Mouse (Mus musculus) neutrophil, adult 5-6 weeks (primary cell): ENCODE data around the gene Itpr1. TPM values are rescaled to one million over a fixed set of nuclear protein-coding genes. Genes with fewer than 3 reads are reported as not detected.
A peak's percentile ranks its signal among the peaks of the same experiment; 100 is the strongest.

Source experiments
- ATAC-seq: fragments of 151-379, 151-347 bp; 2 replicates; pipeline ENCODE4 v1.8.0; 2017; ENCODE audit warnings: mild to moderate bottlenecking, moderate TSS enrichment; ENCODE audit not compliant: insufficient number of reproducible peaks, poor library complexity, low FRiP score, severe bottlenecking; ENCODE audit errors: extremely low read depth
- total RNA-seq: library from RNA; stranded (forward); fragments of 200-1000 nt; gene quantifications from 2 replicates; pipeline ENCODE4 v1.2.3, GENCODE M21; 2017

The Itpr1 gene
- total RNA-seq, 1 experiment from 2014 or later = 223 TPM

DNA sequence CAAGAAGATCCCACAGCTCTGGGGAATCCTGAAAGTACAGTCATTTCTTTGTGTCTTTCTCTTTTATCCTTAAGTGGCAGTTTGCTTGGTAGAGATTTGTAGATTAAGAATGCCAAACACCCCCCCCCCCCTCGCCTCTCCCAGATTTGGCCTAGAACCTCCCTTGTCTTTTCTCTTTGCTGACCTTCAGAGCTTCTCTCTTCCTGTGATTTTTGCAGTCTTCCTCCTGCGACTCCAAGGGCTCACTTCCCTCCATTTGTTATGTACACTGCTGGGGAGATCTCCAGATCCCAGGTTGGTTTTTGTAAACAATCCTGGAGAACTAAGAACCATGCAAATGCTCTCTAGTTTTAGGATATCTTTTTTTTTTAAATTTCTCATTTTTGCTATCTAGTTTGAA is 45.7 kb downstream of the Itpr1 start:
- ATAC-seq = no peak

- no peak for ATAC-seq
Observed at GRCm38 (mm10) chr6:108259671-108260070, 46.8 kb downstream of the Itpr1 start.

- no peak for ATAC-seq
Observed at GRCm38 (mm10) chr6:108261506-108261905, 48.6 kb downstream of the Itpr1 start.

DNA sequence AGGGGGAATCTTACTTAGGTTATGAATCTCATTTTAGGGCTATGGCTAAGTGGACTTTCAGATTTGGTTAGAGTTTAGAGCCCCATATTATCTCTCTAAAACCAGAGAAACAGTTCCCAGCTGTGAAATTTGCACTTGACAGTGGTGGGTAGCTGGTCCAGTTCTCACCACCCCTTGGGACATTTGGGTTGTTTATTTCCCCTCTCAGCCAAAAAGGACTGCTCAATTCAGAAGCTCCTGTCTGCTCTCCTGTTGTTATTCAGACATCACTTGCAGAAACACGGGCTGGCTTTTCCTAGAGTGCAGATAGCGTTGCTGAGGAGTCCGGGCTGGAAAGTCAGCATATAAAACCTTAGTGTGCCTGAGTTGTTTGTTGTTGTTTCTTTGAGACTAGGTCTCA is 51.3 kb downstream of the Itpr1 start:
- ATAC-seq = no peak

DNA sequence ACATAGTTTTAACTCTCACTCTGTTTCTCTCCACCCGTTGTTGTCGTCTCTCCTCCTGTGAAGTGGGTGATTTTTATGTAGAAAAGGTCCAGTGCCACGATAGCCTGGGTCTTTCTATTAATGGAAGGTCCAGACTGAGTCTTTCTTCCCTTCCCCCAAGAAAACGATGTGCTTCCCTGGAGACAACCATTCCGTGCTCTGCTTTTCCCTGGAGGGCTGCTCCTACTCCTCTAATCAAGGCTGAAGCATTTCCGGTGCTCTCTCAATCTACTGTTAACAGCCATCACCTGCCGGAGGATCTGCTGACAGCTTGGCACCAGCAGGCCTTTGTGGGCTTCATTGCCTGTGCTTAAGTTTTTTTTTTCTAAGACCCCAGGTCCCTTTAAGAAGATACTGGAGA is 60.6 kb downstream of the Itpr1 start:
- ATAC-seq = no peak

GRCm38 (mm10) chr6:108274364-108275084 is 61.6 kb downstream of the Itpr1 start:
- no peak for ATAC-seq

DNA sequence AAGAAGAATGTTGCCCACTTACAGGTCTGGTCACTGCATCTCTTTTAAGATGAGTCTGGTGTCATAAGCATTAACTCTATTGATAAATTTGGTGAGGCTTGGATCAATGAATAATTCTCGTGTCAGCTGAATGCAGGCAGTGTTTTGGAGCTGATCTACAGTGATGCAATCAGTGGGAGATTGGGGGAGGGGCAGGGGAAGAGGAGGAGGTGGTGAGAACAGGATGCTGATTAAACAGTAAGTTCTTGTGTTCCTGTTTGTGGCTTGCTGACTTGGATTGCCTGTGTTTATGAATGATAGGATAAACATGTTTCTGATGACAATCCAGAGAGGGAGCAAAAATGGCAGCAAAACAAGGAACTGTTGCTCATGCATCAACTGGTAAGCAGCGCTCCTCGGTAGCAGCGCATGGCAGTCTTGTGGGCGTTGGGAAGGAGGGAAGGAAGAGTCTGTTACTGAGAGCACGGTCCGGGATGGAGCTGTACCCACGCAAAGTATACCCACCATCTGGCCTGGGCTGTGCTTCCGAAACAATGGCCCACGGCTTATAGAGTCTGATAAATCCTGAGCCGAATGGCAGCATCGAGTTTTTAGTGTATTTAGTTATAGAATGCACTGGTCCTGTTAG is 64.1 kb downstream of the Itpr1 start:
- no peak for ATAC-seq

DNA sequence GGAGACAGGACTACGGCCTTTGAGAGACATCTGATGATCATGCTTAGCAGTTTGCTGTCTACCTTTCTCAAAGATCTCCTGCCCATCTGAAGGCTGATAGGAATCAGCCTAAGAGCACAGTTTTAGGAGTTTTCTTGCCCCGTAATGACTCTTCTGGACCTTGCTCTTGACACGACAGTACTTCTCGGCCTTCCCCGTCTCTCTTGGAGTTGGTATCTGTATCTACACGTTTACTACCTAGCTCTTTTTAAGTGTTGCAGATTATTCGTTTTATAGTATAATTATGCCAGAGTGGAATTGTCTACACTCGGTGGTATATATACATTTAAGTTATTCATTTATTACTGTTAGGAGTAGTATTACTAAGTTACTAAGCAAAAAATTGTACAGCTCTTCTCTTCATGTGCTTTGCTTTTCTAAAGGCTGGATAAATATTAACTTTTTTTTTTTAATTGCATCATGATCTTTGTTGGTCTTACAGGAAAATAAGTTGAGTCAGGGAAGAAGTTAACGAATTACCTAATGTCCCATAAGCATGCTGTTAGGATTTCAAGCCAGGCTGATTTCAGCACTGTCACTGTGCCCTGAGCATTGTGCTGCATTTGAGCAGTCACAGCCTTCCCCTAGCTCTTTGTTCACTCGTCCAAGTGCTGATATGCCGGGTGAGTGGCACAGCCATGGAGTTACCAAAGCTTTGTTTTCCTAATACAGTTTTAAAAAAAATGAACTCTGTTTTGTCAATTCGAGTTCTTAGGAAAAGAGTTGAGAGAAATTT is 64.9 kb downstream of the Itpr1 start:
- no peak for ATAC-seq

DNA sequence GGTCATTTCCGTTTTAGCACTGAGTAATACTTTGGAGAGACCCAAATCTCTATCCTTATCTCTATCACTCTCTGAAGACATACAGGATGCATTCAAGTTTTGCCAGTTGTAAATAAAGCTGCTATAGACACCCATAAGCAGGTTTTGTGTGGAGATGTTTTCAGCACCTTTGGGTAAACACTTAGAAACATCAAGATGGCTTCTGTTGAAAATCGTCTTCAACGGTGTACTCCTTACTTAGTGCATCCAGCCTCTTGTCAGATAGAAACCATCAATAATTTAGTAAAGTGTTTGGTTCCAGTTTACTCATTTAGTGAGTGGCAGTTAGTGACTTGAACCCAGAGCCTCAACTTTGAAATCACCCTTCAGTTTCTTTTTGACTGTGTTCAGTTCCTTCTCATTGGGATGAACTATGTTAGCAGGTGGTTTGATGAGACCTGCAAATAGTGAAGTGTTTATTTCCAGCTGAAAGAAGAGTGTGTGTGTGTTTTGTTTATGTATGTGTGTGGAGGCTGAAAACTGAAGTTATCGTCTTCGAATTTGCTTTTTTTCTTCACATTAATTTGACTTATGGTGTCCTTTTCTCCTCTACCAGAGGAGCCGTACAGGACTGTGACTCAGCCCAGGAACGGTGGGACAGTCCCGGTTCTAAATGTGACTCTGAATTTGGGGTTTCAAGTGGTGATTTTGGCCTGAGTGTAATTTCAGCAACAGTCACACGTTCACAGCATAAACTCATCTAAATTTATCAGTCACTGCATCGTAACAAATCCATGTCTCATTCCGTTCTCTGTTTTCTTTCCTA is 66.1 kb downstream of the Itpr1 start:
- ATAC-seq = no peak

DNA sequence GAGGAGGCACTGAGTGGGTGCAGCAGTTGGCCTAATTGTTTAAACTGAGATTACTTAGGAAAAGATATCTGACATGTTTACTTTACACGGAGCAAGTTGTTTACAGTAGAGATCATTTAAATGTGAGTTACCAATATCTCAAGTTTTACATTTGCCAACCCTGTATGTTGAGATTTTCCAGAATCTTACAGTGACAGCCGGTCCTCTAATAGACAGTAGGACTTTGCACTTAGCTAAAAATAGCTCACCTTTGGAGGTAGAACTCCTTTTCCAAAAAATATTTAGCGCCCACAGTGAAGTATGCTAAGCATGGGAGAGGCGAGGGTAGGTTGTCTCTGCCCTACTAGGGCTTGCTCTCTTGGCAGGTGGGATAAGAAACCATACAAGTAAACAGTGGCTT is 69.2 kb downstream of the Itpr1 start:
- ATAC-seq = no peak

DNA sequence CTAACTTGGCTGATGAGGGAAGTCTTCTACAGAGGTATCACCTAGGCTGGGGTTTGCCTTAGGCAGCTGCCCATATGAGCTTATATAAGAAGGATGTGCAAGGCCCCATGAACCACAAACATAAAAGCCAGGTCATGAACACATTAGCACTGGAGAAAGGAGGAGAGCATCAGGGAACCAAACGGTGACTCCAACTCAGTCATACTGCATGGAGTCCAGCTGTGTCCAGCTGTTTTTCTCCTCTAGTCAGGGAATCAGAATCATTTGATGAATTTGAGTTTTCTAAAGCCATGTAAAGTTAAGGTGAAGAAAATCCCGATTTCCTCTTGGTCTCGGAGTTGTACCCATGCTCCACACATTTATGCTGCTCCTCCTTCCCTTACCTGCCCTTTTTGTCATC is 69.7 kb downstream of the Itpr1 start:
- ATAC-seq = no peak

- ATAC-seq = no peak
Observed at GRCm38 (mm10) chr6:108284688-108285087, 71.8 kb downstream of the Itpr1 start.

GRCm38 (mm10) chr6:108288979-108289378 is 76.1 kb downstream of the Itpr1 start:
- 0 out of 2 replicates have a peak, but pooled peaks have one; percentile 30 for ATAC-seq

GRCm38 (mm10) chr6:108290978-108291377 is 78.1 kb downstream of the Itpr1 start:
- ATAC-seq = no peak

GRCm38 (mm10) chr6:108291556-108291955 is 78.7 kb downstream of the Itpr1 start:
- ATAC-seq = no peak

- no peak for ATAC-seq
Observed at GRCm38 (mm10) chr6:108301856-108302255, 89.0 kb downstream of the Itpr1 start.

- ATAC-seq = no peak
Observed at GRCm38 (mm10) chr6:108303619-108304567, 91.0 kb downstream of the Itpr1 start.

DNA sequence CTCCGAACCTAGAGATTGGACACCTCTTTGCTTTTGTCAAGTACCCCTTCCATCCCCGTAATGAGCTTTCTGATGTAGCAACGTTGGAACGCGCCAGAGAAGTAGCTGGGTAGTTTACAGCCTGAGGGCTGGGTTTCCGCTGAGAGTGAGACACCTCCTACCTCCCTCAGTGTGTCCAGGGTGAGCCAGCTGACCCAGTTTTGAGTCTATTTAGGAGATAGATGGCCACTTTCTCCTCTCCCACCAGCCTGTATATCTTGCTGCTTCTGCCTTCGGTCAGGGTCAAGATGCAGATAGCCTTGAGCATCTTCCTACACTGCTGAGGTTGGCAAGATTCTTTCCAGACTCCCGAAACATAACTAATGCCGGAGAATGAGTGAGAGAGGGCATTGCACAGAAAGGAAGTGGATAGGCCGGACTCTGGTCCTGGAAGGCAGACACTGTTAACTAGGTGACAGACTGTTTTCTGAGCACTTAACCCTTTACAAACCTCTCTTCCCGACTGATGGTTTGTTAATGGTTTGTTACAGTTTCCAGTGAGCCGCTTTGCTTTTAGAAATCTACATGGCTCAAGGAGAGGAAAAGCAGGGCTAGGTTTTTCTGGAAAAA is 92.4 kb downstream of the Itpr1 start:
- no peak for ATAC-seq
